Mouse (Mus musculus): ENCODE data around the gene Sh3gl1.

DNA sequence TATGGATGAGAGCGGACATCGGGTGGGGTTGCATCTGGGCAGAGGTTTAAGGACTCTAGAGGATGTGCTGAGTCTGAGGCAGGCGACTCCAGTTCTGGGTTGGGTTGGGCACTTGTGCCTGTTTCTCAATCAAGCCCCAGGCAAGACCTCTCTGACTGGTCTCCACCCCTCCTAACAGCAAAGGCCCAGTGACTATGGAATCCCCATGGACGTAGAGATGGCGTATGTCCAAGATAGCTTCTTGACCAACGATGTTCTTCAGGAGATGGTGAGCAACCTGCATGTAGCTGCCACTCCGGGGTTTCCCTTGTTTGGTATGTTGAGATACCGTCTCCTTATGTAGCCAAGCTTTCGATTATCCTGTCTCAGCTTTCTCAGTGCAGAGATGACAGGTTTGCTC lies 21.1 kb downstream of the Sh3gl1 start:
- TF ChIP-seq POLR2A (IDR thresholded peaks at IDR 0.05; ENCODE audit: borderline replicate concordance, control insufficient read depth, low read depth, low read length): no peak
- TF ChIP-seq CTCF (IDR thresholded peaks at IDR 0.05; ENCODE audit: control insufficient read depth, insufficient read depth, low read length): no peak

Data from bone marrow, adult 2 months (tissue).